Mouse (Mus musculus): Measurements from ENCODE around the gene Cryga. TPM values are rescaled to one million over a fixed set of nuclear protein-coding genes. Genes with fewer than 3 reads are reported as not detected.
"Not testable (repeated sequence)": the region's sequence is repeated elsewhere in the genome, so short reads cannot be mapped to it uniquely, and the experiment has no call there.

Gene Cryga
- polyA plus RNA-seq, 1 experiment from 2014 or later = 41.0 TPM

DNA sequence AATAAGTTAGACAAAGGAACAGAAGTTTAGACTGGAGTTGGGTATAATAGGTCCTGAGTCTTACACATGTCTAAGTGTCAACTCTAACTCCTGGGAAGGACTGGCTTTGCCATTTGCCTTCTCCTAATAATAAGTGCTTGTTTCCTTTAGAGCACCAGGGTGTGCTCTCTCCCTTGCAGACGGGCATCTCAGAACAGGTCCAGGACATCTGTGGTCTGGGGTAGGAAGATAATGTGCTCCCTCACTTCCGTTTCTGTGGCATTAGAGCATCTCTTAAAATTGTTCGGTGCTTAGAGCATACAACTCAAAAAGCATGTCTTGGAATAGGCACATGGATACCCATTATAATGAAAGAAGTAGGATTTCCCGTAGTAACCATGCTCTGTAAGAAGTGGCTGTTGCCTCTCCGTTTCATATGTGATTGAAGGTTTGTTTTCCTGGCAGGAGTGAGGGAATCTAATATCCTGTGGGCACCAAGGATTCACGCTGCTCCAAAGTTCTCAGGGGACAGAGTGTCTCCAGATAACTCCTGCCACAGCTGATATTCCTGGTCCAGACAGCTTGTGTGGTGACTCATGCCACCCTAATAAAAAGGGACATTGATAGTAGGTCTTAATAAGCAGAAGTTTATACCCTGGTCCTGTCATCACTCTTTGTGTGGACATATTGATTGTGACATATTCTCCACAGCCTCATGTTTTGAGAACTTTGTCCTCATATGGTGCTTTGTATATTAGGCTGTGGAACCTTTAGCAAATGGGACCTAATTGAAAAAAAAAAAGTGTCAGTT is 14.4 kb downstream of the Cryga start:
- Histone ChIP-seq H3K4me3 (no peak overlapping the region), H3K36me3 (no peaks in the 10 kb centered on the region), H3K27ac (no peak overlapping the region), H3K9me3 (no peaks in the 10 kb centered on the region), H3K27me3 (no peaks in the 10 kb centered on the region), H3K4me2 (replicated peaks) (no peak overlapping the region), H3K9ac (no peak overlapping the region), H3K4me1 (no peaks in the 10 kb centered on the region)
- 75% methylated on average over 6 of the region's 6 CpGs for WGBS
- no peak for ATAC-seq (ENCODE audit: insufficient number of reproducible peaks, insufficient read depth, low FRiP score, low TSS enrichment)

DNA sequence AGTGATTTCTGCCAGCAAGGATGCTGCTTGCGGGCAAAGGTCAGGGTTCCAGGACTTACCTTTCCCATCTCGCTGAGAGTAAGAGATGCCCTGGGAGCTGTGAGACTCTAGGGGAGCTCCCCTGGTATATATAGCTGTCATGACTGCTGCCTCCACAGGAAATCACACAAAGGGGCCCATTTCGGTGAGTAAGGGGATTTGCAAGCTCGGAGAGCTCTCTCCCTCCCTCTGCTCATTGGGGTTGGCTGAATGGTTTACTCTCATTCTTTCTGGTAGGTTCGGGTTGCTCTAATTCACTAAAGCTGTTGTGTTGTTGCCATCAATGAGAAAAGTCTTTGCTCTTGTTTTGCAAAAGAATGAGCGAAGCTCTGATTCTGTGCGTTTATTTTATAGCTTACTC is 21.0 kb downstream of the Cryga start, which contains the start of gene Crygb:
Crygb (minus strand) TSS at position 101 of the 400 bp plus-strand sequence.
- WGBS = 29% methylated on average over 7 of the region's 7 CpGs
- Histone ChIP-seq H3K9me3 (no peaks in the 10 kb centered on the region), H3K9ac (no peak within 1 kb of the TSS), H3K4me1 (peaks cover 4% of the 10 kb centered on the region; the same call in 1 of the 2 replicates), H3K4me3 (no peak within 1 kb of the TSS), H3K36me3 (no peaks in the 10 kb centered on the region), H3K27ac (no peak within 1 kb of the TSS), H3K4me2 (replicated peaks) (no peak within 1 kb of the TSS), H3K27me3 (no peaks in the 10 kb centered on the region)
- ATAC-seq (ENCODE audit: insufficient number of reproducible peaks, insufficient read depth, low FRiP score, low TSS enrichment) = no peak

DNA sequence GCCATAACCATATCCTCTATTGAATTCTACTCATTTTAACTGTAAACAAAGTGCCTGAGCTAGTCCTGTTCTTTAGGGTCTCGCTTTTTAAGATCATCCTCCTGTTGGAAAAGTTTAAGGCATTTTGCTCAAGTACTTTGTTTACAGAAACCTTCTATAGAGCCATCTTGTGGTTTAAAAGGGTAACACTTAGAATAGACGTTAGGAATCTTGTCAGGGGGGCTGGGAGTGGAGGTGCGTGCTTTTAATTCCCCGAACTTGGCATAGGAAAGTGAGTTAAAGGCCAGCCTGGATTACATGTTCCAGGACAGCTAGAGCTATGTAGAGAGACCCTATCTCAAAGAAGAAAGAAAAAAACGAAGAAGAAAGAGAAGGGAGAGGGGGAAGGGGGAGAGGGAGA is 27.6 kb downstream of the Cryga start:
- no peak overlapping the region for H3K9ac ChIP-seq
- H3K4me1 ChIP-seq = no peaks in the 10 kb centered on the region
- H3K36me3 ChIP-seq = no peaks in the 10 kb centered on the region
- no peak overlapping the region for H3K4me3 ChIP-seq
- no peaks in the 10 kb centered on the region for H3K27me3 ChIP-seq
- WGBS = 17% methylated on average over 5 of the region's 5 CpGs
- no peak for ATAC-seq (ENCODE audit: insufficient number of reproducible peaks, insufficient read depth, low FRiP score, low TSS enrichment)
- H3K4me2 ChIP-seq (replicated peaks) = no peak overlapping the region
- H3K9me3 ChIP-seq = no peaks in the 10 kb centered on the region
- no peak overlapping the region for H3K27ac ChIP-seq

DNA sequence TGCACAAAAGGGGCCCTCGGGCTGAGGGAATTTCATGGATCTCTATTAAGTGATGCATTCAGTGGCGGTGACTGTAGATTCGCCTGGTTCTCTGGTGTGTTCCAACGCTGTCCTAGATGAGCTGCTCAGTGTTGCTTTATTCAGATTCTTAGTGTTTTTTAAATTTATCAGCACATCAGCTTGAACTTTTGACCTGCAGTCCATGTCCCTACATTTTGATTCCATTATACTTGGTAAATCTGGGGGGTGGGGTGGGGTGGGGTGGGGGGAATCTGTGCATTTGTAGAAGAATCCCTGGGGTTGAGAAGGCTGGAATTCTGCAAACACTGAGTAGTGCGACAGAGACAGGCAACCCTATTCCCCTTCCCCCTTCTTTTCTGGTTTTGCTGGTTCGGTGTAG is 29.6 kb downstream of the Cryga start, which contains the start of gene Crygc:
Crygc (minus strand) TSS at position 101 of the 400 bp plus-strand sequence.
- H3K27ac ChIP-seq = no peak within 1 kb of the TSS
- ATAC-seq (ENCODE audit: insufficient number of reproducible peaks, insufficient read depth, low FRiP score, low TSS enrichment) = no peak
- no peak within 1 kb of the TSS for H3K4me2 ChIP-seq (replicated peaks)
- no peaks in the 10 kb centered on the region for H3K9me3 ChIP-seq
- H3K9ac ChIP-seq = no peak within 1 kb of the TSS
- no peak within 1 kb of the TSS for H3K4me3 ChIP-seq
- H3K27me3 ChIP-seq = no peaks in the 10 kb centered on the region
- no peaks in the 10 kb centered on the region for H3K4me1 ChIP-seq
- no peaks in the 10 kb centered on the region for H3K36me3 ChIP-seq
- 62% methylated on average over 6 of the region's 6 CpGs for WGBS

DNA sequence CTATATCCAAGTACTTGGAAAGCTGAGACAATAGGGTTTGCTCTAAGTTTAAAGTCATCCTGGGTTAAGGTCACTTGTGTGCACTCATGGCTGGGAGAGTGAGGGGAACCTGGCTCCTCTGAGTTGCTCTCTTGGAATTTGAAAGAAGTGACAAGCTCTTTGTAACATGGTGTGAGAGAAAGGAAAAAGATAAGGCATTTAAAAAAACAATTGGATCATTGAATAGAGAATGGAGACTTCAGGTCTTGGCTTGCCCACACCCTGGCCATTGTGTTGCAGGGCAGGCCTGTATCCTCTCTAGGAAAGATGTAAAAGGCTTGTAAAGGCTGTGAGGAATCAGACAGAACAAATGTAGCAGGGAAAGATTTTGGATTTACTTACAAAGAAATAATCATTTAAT is 35.3 kb downstream of the Cryga start:
- Histone ChIP-seq H3K36me3 (no peaks in the 10 kb centered on the region), H3K9ac (no peak overlapping the region), H3K27ac (no peak overlapping the region), H3K4me2 (replicated peaks) (no peak overlapping the region), H3K27me3 (no peaks in the 10 kb centered on the region), H3K9me3 (no peaks in the 10 kb centered on the region), H3K4me3 (no peak overlapping the region), H3K4me1 (no peaks in the 10 kb centered on the region)
- ATAC-seq (ENCODE audit: insufficient number of reproducible peaks, insufficient read depth, low FRiP score, low TSS enrichment) = no peak

DNA sequence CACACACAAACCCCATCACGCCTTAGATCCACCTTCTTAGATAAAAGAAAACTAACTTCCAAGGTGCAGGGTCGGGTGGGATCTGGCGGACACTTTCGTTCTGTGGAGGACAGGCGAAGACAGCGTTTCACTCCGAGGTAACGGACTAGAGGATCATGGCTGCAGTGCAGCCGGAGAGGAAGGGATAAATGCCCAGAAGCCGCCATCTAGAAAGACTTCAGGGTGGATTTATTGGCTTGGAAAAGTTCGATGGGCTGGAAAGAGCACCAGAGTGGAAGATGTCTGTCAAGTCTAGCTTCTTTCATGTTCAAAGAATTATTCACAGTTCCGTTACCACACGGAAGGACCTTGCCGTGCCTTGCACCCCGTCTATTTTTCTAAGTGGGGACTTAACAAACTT is 39.0 kb downstream of the Cryga start:
- no peaks in the 10 kb centered on the region for H3K4me1 ChIP-seq
- H3K4me3 ChIP-seq = no peak overlapping the region
- ATAC-seq (ENCODE audit: insufficient number of reproducible peaks, insufficient read depth, low FRiP score, low TSS enrichment) = no peak
- H3K36me3 ChIP-seq = no peaks in the 10 kb centered on the region
- H3K27ac ChIP-seq = no peak overlapping the region
- 88% methylated on average over 15 of the region's 15 CpGs for WGBS
- no peaks in the 10 kb centered on the region for H3K9me3 ChIP-seq
- H3K4me2 ChIP-seq (replicated peaks) = no peak overlapping the region
- no peak overlapping the region for H3K9ac ChIP-seq
- H3K27me3 ChIP-seq = no peaks in the 10 kb centered on the region

DNA sequence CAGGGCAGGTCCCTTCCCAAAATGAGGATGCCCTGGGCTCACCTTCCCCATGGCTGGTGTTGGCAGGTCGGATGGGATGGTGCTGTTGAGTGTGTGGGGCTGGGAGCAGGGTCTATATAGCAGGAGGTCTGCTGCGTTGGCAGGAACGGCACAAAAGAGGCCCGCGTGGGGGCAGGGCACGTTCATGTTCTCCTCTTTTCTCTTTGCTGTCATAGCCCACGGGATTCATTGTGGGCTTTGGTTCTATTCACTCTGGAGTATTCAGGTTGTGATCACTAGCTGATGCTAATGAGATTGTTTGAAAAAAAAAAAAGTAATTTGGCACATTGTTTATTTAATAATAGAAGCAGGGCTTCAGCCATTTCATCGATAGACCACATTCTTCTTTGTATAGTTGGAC is 39.8 kb downstream of the Cryga start, which contains the start of gene Crygd:
Crygd (minus strand) TSS at position 101 of the 400 bp plus-strand sequence.
- Histone ChIP-seq H3K36me3 (no peaks in the 10 kb centered on the region), H3K4me1 (no peaks in the 10 kb centered on the region), H3K27ac (no peak within 1 kb of the TSS), H3K9ac (no peak within 1 kb of the TSS), H3K27me3 (no peaks in the 10 kb centered on the region), H3K9me3 (no peaks in the 10 kb centered on the region), H3K4me3 (no peak within 1 kb of the TSS), H3K4me2 (replicated peaks) (no peak within 1 kb of the TSS)
- WGBS = 81% methylated on average over 8 of the region's 8 CpGs
- no peak for ATAC-seq (ENCODE audit: insufficient number of reproducible peaks, insufficient read depth, low FRiP score, low TSS enrichment)

DNA sequence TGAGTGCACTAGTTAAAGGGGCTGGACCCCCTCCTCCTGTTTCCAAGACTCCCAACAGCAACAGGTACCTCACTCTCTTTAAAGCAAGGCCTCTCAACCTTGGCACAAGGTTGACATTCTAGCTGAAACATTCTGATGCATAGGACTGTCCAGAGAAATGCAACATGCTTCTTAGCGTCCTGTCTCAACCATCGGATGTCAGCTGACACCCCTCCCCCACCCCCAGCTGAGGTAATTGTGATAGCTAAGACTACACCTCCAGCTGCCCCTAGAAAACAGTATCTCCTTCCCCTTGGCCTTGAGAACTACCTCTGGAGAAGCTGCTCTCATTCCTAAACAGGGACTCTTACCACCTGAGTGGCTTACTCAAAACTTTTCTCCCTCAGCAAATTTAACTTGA is 51.0 kb downstream of the Cryga start:
- no peak for ATAC-seq (ENCODE audit: insufficient number of reproducible peaks, insufficient read depth, low FRiP score, low TSS enrichment)
- H3K27me3 ChIP-seq = no peaks in the 10 kb centered on the region
- WGBS = 30% methylated on average over 2 of the region's 2 CpGs
- no peak overlapping the region for H3K4me3 ChIP-seq
- H3K9ac ChIP-seq = no peak overlapping the region
- H3K9me3 ChIP-seq = no peaks in the 10 kb centered on the region
- H3K4me1 ChIP-seq = 0 out of 2 replicates have a peak, but pooled peaks cover 9% of the 10 kb centered on the region
- no peaks in the 10 kb centered on the region for H3K36me3 ChIP-seq
- H3K27ac ChIP-seq = no peak overlapping the region
- no peak overlapping the region for H3K4me2 ChIP-seq (replicated peaks)

DNA sequence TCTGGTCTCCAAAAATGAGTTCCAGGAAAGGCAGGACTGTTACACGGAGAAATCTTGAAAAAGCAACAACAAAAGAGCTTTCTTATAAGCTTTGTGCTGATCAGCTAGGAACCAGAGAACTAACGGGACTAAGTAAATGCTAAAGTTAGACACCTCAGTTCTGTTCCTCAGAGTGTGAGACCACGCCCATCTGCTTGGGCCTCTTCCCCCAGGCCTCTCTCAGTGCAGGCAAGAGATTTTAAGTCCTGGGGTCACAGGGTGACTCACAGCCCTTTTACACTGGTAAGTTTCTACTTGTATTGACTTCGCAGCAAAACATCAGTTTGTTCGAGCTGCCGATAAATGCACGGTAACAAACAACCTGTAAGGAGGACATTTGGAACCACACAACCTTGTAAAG is 51.5 kb downstream of the Cryga start:
- Histone ChIP-seq H3K4me2 (replicated peaks) (no peak overlapping the region), H3K4me1 (0 out of 2 replicates have a peak, but pooled peaks cover 9% of the 10 kb centered on the region), H3K9me3 (no peaks in the 10 kb centered on the region), H3K4me3 (no peak overlapping the region), H3K27ac (no peak overlapping the region), H3K36me3 (no peaks in the 10 kb centered on the region), H3K9ac (no peak overlapping the region), H3K27me3 (no peaks in the 10 kb centered on the region)
- no peak for ATAC-seq (ENCODE audit: insufficient number of reproducible peaks, insufficient read depth, low FRiP score, low TSS enrichment)
- WGBS = 62% methylated on average over 7 of the region's 7 CpGs

DNA sequence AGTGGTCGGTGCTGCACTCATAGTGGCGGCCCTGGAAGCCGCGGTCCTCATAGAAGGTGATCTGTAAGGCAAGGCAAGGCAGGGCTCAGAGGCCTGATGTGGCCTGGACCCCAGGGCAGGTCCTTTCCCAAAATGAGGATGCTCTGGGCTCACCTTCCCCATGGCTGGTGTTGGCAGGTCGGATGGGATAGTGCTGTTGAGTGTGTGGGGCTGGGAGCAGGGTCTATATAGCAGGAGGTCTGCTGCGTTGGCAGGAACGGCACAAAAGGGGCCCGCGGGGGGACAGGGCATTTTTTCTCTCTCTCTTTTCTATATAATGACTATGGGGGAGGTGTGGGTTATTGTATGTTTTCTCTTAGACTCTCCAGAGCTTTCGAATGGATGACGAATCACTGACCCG is 52.2 kb downstream of the Cryga start, which contains the start of gene Cryge:
Cryge (minus strand) TSS at position 198 of the 400 bp plus-strand sequence.
- not testable (repeated sequence) for H3K4me2 ChIP-seq (replicated peaks); H3K9ac ChIP-seq; H3K4me3 ChIP-seq; H3K27ac ChIP-seq; H3K27me3 ChIP-seq; H3K9me3 ChIP-seq; H3K4me1 ChIP-seq; H3K36me3 ChIP-seq
- ATAC-seq (ENCODE audit: insufficient number of reproducible peaks, insufficient read depth, low FRiP score, low TSS enrichment) = peak; percentile 59; the same call in 1 of the 2 replicates
- WGBS = 78% methylated on average over 12 of the region's 12 CpGs
